Mouse (Mus musculus): ENCODE data around the gene Ar. TPM values are rescaled to one million over a fixed set of nuclear protein-coding genes. Genes with fewer than 3 reads are reported as not detected.

Gene Ar
- polyA plus RNA-seq (2012; rRNA removed): under 0.01 TPM in 1 of 2 replicates, not detected in the other

GRCm38 (mm10) chrX:98148531-98149342, at the start of gene Ar:
Gene Ar (plus strand): TSS chrX:98148769.

Measured in liver, embryonic 18 days (tissue).